Mouse (Mus musculus): ENCODE data around the gene Sirt6.

Sirt6 gene

DNA sequence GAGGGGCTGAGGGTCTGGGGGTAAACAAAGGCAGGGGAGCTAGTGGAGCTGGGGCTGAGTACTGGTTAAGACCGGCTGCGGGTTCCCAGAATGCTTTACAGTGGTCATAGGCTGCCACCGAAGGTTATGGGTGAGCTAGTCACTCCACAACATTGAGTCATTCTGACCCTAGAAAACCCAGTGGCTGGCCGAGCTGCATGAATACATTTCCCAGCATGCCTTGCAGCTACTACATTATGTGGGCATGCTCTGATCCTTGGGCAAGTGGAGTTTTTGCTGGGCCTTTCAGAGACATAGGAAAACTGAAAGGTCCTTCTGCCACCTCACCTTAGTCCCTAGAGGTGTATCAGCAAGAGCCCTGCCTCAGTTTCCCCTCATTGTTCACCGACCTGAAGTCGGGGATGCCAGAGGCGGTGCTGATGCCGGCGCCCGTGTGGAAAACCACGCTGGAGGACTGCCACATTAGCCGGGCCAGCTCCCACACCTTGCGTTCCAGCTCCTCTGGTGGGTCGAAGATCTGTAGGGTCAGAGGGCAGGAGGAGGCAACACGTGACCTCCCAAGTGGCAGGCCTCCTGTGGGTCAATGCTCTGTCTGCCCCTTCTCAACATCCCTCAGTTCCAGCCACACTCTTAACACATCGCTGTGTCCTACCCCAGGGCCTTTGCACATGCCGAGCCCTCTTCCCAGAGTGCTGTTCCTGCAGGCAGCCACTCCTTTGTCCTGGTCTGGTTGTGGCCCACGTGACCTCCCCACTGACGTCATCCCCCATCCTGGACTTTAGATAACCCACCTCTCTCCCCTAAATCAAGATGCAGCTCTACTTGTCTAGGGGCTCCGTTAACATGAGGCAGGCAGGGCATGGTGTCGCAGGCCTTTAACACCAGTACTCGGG lies 1.2 kb downstream of the Sirt6 start:
- no peak for DNase-seq (ENCODE audit: low read depth in 1 of 2, low spot score in 2 of 2)

DNA sequence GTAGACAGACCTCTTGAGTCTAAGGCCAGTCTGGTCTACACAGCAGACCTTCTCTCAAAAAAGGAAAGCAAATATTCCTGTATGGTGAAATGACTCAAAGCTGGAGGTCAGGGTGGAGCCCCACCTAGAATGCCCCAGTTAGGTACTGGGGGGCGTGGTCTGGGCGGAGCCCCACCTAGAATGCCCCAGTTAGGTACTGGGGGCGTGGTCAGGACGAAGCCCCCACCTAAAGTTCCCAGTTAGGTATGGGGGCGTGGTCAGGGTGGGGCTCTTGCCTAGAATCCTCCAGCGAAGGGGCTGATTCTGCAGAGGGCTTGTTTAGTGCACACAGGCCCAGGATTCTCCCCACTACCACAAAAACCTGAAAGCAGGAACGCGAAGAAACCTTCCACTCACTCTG lies 4.2 kb downstream of the Sirt6 start:
- no peak for DNase-seq (ENCODE audit: low read depth in 1 of 2, low spot score in 2 of 2)

DNA sequence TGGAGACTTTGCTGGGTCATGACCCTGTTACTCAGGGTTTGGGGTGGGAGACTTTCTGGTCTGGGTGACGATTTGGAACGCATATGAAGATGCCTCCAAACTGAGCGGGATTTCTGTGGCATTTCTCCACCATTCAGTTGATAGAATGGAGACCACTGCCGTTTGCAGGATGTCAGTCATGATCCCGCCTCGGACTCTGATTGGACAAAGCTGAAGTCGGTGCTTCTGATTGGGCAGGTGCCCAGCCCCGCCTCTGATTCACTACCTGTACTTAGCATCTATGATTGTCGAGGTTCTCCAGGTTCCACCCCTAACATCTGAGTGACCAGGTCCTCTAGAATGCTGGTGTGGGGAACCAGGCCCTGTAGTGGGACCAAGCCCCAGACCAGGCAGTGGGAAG lies 6.8 kb downstream of the Sirt6 start:
- no peak for DNase-seq (ENCODE audit: low read depth in 1 of 2, low spot score in 2 of 2)

- DNase-seq (ENCODE audit: low read depth in 1 of 2, low spot score in 2 of 2) = no peak
Observed at GRCm38 (mm10) chr10:81619976-81620375, 7.6 kb downstream of the Sirt6 start.

DNA sequence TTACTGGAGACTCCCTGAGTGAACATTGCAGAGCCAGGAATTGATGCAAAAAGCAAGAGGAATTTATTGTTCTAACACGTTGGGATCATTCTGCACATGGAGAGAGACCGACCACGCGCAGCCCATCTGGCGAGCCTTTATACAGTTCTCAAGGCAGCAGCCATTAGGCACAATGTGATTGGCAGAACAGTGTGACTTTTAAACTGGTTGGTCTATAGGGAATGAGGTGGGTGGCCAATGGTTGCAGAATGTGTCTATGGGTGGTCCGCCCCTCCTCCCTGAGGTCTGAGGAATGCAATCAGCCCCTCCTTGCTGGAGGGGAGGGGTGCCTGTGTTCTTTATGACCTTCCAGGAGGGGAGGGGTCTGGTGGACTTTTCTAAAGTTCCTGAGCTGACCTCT lies 12.1 kb downstream of the Sirt6 start:
- DNase-seq (ENCODE audit: low read depth in 1 of 2, low spot score in 2 of 2) = no peak

DNA sequence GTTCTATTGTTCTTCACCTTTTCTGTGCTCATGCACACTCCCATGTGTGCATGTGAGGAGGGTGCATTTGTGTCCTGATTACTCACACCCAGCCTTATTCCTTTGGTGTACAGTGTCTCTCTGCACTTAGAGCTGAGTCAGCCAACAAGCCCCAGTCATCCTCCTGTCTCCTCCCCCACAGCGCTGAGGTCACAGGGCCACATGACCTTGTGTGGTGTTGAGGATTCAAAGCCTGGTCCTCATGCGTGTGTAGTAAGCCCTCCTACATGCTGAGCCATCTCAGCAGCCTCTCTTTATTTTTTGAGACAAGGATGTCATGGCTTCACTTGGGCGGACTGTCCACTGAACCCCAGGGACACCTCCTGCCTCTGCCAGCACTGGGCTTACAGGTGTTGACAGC lies 14.8 kb downstream of the Sirt6 start:
- no peak for DNase-seq (ENCODE audit: low read depth in 1 of 2, low spot score in 2 of 2)

DNA sequence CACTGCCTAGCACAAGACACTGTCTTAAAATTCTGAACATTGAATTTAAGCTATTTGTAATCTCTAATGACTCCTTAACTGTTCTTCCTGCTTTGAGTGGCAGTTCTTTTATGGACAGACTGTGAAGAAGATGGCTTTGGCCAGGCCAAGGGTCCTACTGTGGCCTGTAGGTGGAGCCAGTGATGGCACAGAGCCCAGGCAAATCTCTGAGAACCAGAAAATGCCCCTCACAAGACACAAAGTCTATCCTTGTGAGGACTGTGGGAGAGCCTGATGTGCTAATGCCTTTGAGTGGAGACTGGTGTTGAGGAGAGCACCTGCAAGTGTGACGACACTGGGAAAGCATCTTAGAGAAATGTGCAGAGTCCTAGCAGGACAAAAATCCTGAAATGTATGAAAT lies 19.3 kb downstream of the Sirt6 start:
- DNase-seq (ENCODE audit: low read depth in 1 of 2, low spot score in 2 of 2) = no peak

GRCm38 (mm10) chr10:81605974-81606751 lies 21.4 kb downstream of the Sirt6 start, which contains the start of gene BC025920:
Gene BC025920, plus strand, starts transcription at chr10:81606270.
- peak; percentile 82 to 88 for DNase-seq (ENCODE audit: low read depth in 1 of 2, low spot score in 2 of 2)

DNA sequence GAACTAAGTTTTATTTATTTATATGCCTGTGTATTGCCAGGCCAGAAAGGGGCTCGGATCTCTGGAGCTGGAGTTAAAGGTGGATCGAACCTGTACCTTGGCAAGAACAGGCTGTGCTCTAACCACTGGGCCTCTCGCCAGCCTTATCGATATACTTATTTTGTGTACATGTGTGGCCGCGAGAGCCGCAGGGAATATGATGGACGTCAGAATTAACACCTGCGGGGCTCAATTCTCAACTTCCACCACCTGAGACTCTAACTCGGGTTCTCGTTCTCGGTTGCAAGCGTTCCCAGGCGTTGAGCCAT lies 22.0 kb downstream of the Sirt6 start:
- no peak for DNase-seq (ENCODE audit: low read depth in 1 of 2, low spot score in 2 of 2)

- DNase-seq (ENCODE audit: low read depth in 1 of 2, low spot score in 2 of 2) = peak; percentile 48 to 68
Observed at GRCm38 (mm10) chr10:81604968-81605665, 22.5 kb downstream of the Sirt6 start.

DNA sequence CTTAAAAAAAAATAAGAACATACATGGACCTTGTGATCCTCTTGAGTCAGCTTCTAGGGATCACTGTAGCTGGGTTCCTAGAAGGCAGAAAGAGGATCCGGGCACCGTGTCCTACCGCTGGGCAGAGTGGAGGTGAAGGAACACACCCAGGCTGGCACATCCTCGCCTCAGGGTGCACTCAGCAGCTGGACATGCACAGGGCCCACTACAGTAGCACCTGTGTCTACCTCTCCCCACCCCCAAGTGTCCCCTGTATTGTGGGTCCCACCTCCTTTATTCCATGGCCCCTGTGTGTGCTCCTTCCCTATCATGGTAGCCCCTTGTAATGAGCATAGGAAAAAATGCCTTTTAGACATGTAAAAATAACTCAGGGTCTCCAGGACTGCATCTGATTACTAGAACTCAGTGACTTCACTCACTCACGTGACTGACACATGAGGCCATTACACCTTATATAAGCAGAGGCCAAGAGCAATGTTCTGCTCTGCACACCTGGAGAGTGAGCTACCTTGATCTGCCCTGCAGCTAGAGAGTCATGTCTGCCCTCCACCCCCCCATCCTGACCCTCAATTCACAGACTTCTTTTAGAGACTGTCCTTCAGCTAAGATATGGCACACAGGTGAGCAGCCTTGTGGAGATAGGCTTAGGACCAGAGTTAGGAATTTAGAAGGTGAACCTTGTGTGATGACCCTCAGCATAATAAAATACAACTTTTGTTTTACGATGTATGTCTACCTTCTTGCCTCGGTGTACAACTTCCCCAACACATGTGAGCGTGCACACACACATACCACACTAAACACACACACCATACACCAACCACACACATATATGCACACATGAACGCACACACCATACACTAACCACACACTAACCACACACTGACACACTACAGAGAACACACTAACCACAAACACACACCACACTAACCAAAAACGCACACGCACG lies 23.3 kb downstream of the Sirt6 start:
- DNase-seq (ENCODE audit: low read depth in 1 of 2, low spot score in 2 of 2) = no peak

DNA sequence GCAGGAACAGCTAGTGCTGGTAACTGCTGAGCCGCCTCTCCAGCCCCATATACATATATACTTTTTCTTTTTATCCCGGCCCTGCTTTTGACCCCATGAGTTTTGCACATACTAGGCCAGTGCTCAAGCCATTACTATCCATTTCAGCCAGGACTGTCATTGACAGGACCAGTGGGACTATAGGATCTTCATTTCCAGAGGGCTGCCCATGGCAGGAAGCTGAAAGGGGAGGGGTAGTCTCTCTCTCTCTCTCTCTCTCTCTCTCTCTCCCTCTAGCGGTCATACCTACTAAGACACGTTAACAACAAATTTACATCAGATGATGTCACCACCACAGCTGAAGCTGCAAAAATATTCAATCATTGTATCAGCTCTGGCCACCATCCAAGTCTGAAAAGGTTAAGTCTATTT lies 24.9 kb downstream of the Sirt6 start:
- no peak for DNase-seq (ENCODE audit: low read depth in 1 of 2, low spot score in 2 of 2)

DNA sequence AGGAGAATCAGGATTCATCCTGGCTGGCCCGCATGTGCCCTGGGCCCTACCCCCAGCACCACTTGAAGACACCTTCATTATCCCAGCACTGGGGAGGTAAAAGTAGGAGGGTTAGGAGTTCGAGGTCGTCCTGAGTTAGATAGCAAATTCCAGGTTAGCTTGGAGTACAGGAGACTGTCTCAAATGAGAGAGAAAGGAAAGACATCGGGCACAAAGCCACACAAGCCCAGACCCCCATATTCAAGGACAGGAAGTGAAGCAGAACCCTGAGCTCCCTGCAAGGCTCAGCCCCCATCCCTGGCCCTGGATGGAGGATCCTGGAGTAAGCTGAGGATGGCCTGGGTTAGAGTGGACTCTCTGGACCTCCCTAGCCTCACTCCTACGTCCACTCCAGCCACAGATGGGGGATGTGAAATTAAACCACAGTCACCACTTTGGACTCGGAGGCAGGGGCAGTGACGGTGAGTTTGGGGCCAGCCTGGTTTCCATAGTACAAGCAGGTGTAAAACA lies 26.1 kb downstream of the Sirt6 start:
- no peak for DNase-seq (ENCODE audit: low read depth in 1 of 2, low spot score in 2 of 2)

DNA sequence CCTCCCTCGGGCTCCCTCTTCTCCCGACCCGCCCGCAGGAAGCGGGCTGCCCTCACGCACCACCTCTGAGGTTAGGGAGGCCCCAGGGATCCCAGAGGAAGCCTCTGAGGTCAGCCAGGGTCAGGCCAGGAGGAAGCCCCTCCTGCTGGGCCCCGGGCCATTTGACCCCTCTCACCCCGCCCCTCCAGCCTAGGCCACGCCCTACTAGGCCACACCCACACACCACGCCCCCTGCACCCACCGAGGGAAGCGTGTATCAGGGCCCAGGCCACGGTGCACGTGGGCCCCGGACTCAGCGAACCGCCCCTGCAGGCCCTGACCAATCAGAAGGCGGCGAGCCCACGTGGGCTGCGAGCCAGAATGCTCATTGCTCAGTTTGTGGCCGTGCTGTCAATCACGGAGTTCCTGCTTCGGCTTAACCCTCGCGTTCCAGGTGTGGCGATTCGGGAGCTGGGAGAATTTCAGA lies 26.8 kb downstream of the Sirt6 start, which contains the start of gene Tle6:
Gene Tle6, minus strand, starts transcription at position 336 of the 466 bp plus-strand sequence.
- DNase-seq (ENCODE audit: low read depth in 1 of 2, low spot score in 2 of 2) = peak; percentile 74 to 75

DNA sequence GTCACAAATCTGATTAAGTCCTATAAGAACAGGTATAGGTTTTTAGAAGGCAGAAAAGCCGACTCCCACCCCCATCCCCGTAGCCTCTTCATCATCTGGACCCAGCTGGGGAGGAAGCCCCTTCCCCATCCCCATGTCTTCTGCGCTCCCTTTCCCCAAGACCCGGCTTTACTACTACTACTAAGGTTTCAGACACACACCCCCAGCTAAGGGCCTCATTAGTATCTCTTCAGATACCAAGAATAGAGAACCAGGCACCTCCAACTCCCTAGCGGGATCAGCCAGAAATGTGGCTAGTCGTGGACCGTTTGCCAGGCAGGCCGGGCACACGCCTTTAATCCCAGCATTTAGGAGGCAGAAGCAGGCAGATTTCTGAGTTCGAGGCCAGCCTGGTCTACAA lies 27.5 kb downstream of the Sirt6 start:
- DNase-seq (ENCODE audit: low read depth in 1 of 2, low spot score in 2 of 2) = no peak

GRCm38 (mm10) chr10:81599630-81600029 lies 28.0 kb downstream of the Sirt6 start:
- no peak for DNase-seq (ENCODE audit: low read depth in 1 of 2, low spot score in 2 of 2)

GRCm38 (mm10) chr10:81598871-81599270 lies 28.7 kb downstream of the Sirt6 start:
- no peak for DNase-seq (ENCODE audit: low read depth in 1 of 2, low spot score in 2 of 2)

DNA sequence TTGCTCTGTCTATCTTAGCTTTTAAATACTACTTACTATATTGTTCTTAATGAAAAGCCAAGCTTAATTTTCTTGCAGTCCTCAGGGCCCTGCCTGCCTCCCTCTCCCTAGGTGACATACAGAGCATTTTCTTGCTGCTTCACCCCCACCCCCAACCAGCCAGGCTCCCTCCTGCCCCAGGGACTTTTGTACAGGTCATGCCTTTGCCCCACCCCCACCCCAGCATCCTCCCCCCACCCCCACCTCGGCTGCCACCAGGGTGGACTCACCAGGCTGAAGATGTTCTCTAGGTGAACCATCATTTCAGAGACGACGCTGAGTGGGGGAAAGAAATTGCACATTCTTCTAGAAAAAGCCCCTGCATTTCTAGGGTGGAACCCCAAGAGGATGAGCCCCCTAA lies 29.3 kb downstream of the Sirt6 start:
- no peak for DNase-seq (ENCODE audit: low read depth in 1 of 2, low spot score in 2 of 2)

DNA sequence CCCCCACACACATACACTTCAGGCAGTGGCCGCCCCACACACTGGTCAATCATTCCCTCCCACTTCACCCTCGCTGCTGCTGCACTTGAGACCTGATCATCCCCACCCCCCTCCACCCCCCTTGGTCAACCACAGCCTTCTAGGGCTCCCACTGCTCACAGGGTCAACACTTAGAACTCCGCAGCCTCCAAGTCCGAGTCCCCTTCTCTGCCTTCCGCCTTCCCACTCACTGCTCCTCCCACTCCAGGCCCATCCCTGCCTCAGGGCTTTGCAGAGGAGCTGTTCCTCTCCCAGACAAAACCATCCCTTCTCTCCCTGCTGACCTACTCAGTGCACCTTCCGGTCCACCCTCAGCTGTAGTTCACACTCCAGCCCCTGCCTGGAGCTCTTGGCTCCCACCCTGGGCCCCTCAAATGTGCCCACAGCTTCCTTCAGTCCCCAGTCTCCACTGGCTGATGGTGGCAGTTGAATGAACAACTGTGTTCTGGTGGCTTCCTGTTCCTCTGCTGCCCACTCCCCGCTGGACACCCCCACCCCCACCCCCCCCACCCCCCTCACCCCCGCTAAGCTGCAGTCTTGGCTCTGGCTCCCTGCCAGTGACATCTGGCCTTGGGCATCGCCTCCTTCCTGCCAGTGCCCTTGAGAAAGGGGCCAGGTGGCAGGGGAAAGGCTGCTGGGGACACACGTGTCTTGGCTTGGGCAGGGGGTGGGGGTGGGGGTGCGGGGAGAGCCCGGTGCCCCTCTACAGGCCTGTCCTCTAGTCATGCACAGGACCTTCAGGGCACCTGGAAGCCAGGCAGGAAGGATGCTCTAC lies 30.3 kb downstream of the Sirt6 start:
- no peak for DNase-seq (ENCODE audit: low read depth in 1 of 2, low spot score in 2 of 2)
